Mouse (Mus musculus) ovary, postnatal 14 days (tissue): Measurements from ENCODE around the gene Slc39a10.

Experiments used
- DNase-seq: peaks from one replicate; pipeline ENCODE4 v3.0.0; 2022; ENCODE audit warnings: low spot score

The Slc39a10 gene

GRCm38 (mm10) chr1:46892752-46893151 is at the start of gene Slc39a10:
TSS of gene Slc39a10 (minus strand) at chr1:46892852.
- DNase-seq = no peak

GRCm38 (mm10) chr1:46939295-46939694 is 46.6 kb upstream of the Slc39a10 start:
- DNase-seq = no peak

- no peak for DNase-seq
These were observed 45.0 kb upstream of the Slc39a10 start for GRCm38 (mm10) chr1:46937641-46938040.

- DNase-seq = no peak
These were observed 34.5 kb upstream of the Slc39a10 start for GRCm38 (mm10) chr1:46927104-46927503.

GRCm38 (mm10) chr1:46926239-46926638 is 33.6 kb upstream of the Slc39a10 start:
- no peak for DNase-seq

- no peak for DNase-seq
These were observed 32.3 kb upstream of the Slc39a10 start for GRCm38 (mm10) chr1:46924992-46925391.

GRCm38 (mm10) chr1:46922904-46923303 is 30.3 kb upstream of the Slc39a10 start:
- no peak for DNase-seq

GRCm38 (mm10) chr1:46921630-46922029 is 29.0 kb upstream of the Slc39a10 start:
- DNase-seq = no peak

- DNase-seq = no peak
These were observed 23.6 kb upstream of the Slc39a10 start for GRCm38 (mm10) chr1:46916237-46916636.

GRCm38 (mm10) chr1:46914349-46914748 is 21.7 kb upstream of the Slc39a10 start:
- no peak for DNase-seq

- no peak for DNase-seq
These were observed 20.0 kb upstream of the Slc39a10 start for GRCm38 (mm10) chr1:46912506-46913156.

GRCm38 (mm10) chr1:46910154-46910553 is 17.5 kb upstream of the Slc39a10 start:
- no peak for DNase-seq

- no peak for DNase-seq
These were observed 13.1 kb upstream of the Slc39a10 start for GRCm38 (mm10) chr1:46905706-46906105.

GRCm38 (mm10) chr1:46902102-46902683 is 9.5 kb upstream of the Slc39a10 start:
- DNase-seq = no peak

- no peak for DNase-seq
These were observed 1.7 kb upstream of the Slc39a10 start for GRCm38 (mm10) chr1:46894281-46894842.

GRCm38 (mm10) chr1:46888726-46889125 is 3.9 kb downstream of the Slc39a10 start:
- no peak for DNase-seq

GRCm38 (mm10) chr1:46888324-46888723 is 4.3 kb downstream of the Slc39a10 start:
- no peak for DNase-seq

GRCm38 (mm10) chr1:46887908-46888307 is 4.7 kb downstream of the Slc39a10 start:
- DNase-seq = no peak

- DNase-seq = no peak
These were observed 6.6 kb downstream of the Slc39a10 start for GRCm38 (mm10) chr1:46886091-46886490.

- no peak for DNase-seq
These were observed 7.4 kb downstream of the Slc39a10 start for GRCm38 (mm10) chr1:46885231-46885630.

- no peak for DNase-seq
These were observed 12.7 kb downstream of the Slc39a10 start for GRCm38 (mm10) chr1:46879951-46880350.

GRCm38 (mm10) chr1:46873770-46874169 is 18.9 kb downstream of the Slc39a10 start:
- DNase-seq = no peak

GRCm38 (mm10) chr1:46869788-46870187 is 22.9 kb downstream of the Slc39a10 start:
- DNase-seq = no peak
